Mouse (Mus musculus) testis, adult 2 months (tissue): ENCODE data around the gene B4galnt1. TPM values are rescaled to one million over a fixed set of nuclear protein-coding genes. Genes with fewer than 3 reads are reported as not detected.

Experiments
- H3K27ac ChIP-seq: fragments of 200-500 bp; 2 replicates; pipeline ENCODE4 v1.5.1; 2012; ENCODE audit warnings: low read depth, low read length; ENCODE audit not compliant: control insufficient read depth, insufficient read depth
- H3K27me3 ChIP-seq: fragments of 200-500 bp; 2 replicates; pipeline ENCODE4 v1.6.1; 2012; ENCODE audit warnings: mild to moderate bottlenecking, low read length, moderate library complexity; ENCODE audit not compliant: control insufficient read depth, insufficient read depth
- H3K36me3 ChIP-seq: fragments of 200-500 bp; 2 replicates; pipeline ENCODE4 v1.6.1; 2012; ENCODE audit warnings: mild to moderate bottlenecking, low read length; ENCODE audit not compliant: control insufficient read depth, insufficient read depth
- H3K4me1 ChIP-seq: fragments of 200-500 bp; 2 replicates; pipeline ENCODE4 v1.6.1; 2012; ENCODE audit warnings: low read length; ENCODE audit not compliant: control insufficient read depth, insufficient read depth
- H3K4me3 ChIP-seq: fragments of 200-500 bp; 2 replicates; pipeline ENCODE4 v1.5.1; 2012; ENCODE audit warnings: low read depth, mild to moderate bottlenecking, low read length, moderate library complexity, mixed read lengths; ENCODE audit not compliant: control insufficient read depth
- CTCF ChIP-seq: fragments of 200-500 bp; IDR thresholded peaks from 2 replicates; pipeline ENCODE4 v1.5.1; 2012; ENCODE audit warnings: low read depth, mild to moderate bottlenecking, inconsistent platforms, low read length, moderate library complexity; ENCODE audit not compliant: control insufficient read depth, insufficient read depth, insufficient replicate concordance
- POLR2A ChIP-seq: fragments of 200-500 bp; IDR thresholded peaks from 2 replicates; pipeline ENCODE4 v1.6.1; 2012; ENCODE audit warnings: low read depth, mild to moderate bottlenecking, inconsistent platforms, low read length, moderate library complexity; ENCODE audit not compliant: control insufficient read depth
- polyA plus RNA-seq: library from polyadenylated mRNA; depleted of rRNA; stranded (reverse); fragments of >200 nt; gene quantifications from 2 replicates; pipeline ENCODE4 v1.2.3, GENCODE M21; 2012

The B4galnt1 gene
- polyA plus RNA-seq, 1 experiment = 27.0 TPM

DNA sequence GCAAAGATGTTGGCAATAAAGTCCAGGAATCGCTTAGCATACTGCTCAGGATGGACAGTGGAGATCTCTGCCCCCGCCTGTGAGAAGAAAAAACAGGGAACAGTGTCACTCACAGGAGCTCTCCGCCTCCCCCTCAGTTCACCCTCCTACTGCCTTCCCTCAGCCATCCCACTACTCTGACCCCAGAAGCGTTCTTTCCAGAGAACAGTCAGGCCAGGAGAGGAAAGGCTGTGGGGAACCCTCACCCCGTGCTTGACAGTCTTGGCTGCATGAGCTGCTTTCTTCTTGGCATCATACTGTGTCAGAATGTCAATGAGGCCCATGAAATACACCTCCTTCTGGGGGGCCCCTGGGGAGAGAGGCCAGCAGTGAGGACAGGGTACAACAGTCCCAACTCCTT, 34.0 kb downstream of the B4galnt1 start:
- no peak overlapping the region for H3K27ac ChIP-seq
- H3K4me1 ChIP-seq = peaks cover 18% of the 10 kb centered on the region
- peaks cover 2% of the 10 kb centered on the region; the same call in 1 of the 2 replicates for H3K36me3 ChIP-seq
- H3K4me3 ChIP-seq = no peak overlapping the region
- H3K27me3 ChIP-seq = no peaks in the 10 kb centered on the region
- TF ChIP-seq POLR2A (no peak), CTCF (no peak)

DNA sequence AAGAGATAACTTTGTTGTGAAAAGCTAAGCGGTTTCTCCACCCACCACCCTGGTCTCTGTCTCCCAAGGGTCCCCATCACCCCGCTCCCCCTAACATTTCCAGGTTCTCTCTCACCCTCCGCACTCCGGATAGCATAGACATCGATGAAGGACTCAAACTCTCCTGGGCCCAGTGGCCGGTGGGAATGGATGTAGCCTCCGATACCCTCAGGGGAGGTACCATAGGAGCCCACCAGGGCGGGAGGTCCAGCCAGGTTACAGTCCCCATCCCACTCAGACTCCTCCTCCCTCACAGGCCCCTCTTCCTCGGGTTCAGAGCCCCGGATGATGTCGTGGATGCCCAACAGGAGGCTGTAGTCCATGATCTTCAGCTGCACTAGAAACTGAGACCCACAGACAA, 34.4 kb downstream of the B4galnt1 start:
- Histone ChIP-seq H3K27ac (no peak overlapping the region), H3K4me3 (no peak overlapping the region), H3K36me3 (peaks cover 2% of the 10 kb centered on the region; the same call in 1 of the 2 replicates), H3K4me1 (peaks cover 14% of the 10 kb centered on the region), H3K27me3 (no peaks in the 10 kb centered on the region)
- TF ChIP-seq CTCF = no peak
- TF ChIP-seq POLR2A = no peak

DNA sequence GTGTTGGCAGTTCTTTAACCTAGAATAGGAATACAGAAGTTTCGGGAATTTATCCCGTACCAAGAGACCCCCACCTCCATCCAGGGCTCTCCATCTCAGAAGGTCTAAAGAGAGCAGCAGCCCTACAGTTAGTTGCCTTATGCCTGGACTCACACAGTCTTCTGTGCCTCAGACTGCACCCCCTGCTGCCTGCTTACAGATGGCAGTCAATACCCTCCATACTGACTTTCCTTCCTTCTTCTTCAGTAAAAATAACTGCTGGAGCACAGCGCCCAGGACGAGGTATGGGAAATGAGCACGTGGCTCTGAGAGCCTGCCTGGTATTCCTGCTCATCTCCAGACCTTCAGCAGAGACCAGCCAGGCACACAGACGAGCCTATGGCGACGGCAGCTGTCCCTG, 35.3 kb downstream of the B4galnt1 start:
- Histone ChIP-seq H3K4me3 (no peak overlapping the region), H3K27me3 (no peaks in the 10 kb centered on the region), H3K4me1 (peaks cover 8% of the 10 kb centered on the region), H3K27ac (no peak overlapping the region), H3K36me3 (peaks cover 3% of the 10 kb centered on the region)
- no peak for TF ChIP-seq POLR2A
- no peak for TF ChIP-seq CTCF

DNA sequence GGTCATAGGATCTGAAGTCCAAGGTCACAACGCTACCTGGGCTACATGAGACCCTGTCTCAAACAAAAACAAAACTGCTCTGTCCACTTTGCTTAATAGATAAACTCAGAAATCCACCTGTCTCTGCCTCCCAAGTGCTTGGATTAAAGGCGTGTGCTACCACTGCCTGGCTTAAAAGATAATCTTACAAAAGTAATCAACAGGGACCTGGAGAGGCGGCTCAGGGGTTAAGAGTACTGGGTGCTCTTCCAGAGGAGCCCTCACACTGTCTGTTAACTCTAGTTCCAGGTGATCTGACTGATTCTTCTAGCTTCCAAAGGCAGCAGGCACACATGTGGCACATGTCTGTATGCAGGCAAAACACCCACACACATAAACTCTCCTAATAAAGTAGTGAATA, 38.1 kb downstream of the B4galnt1 start:
- Histone ChIP-seq H3K27me3 (no peaks in the 10 kb centered on the region), H3K4me3 (no peak overlapping the region), H3K4me1 (no peaks in the 10 kb centered on the region), H3K36me3 (peaks cover 3% of the 10 kb centered on the region), H3K27ac (no peak overlapping the region)
- TF ChIP-seq POLR2A (no peak), CTCF (no peak)

DNA sequence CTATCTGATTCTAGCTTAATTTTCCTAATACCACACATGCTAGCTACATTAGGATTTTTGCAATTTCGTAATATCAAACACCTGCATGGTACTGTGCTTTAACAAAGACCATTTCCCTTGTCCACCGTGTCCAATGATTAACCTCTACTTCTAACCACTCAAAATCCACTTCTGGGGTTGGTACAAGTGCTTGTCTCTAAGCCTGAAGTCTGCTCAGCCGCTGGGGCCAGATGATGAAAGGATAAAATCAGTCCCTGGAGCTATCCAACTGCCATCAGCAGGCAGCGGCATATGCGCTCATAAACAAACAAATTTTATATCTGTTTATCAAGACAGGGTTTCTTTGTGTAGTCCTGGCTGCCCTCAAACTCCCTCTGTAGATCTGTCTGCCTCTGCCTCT, 39.6 kb downstream of the B4galnt1 start:
- H3K4me1 ChIP-seq = no peaks in the 10 kb centered on the region
- H3K27me3 ChIP-seq = no peaks in the 10 kb centered on the region
- H3K36me3 ChIP-seq = peaks cover 1% of the 10 kb centered on the region; the same call in 1 of the 2 replicates
- no peak for TF ChIP-seq CTCF
- no peak for TF ChIP-seq POLR2A
- H3K27ac ChIP-seq = no peak overlapping the region
- no peak overlapping the region for H3K4me3 ChIP-seq

DNA sequence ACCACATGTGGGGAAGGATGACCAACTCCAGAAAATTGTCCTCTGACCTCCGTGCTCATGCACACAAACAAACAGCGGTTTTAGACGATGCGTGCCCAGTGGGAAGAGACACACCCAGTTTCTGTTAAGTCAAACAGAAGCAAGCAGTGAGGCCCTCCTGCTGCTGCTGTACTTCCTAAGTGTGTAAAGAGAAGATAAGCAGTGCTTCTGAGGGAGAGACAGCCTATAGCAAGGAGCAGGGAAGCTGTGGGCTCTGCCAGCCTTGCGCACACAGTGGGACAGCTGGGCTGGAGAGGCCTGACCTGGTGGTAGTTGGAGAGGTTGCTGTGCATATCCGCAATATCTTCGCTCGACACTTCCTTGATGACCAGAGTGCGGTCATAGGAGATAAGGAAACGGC, 40.3 kb downstream of the B4galnt1 start:
- H3K27me3 ChIP-seq = no peaks in the 10 kb centered on the region
- peaks cover under 1% of the 10 kb centered on the region; the same call in 1 of the 2 replicates for H3K4me1 ChIP-seq
- H3K27ac ChIP-seq = no peak overlapping the region
- no peak overlapping the region for H3K4me3 ChIP-seq
- no peak for TF ChIP-seq CTCF
- no peak for TF ChIP-seq POLR2A
- H3K36me3 ChIP-seq = peaks cover 1% of the 10 kb centered on the region; the same call in 1 of the 2 replicates

DNA sequence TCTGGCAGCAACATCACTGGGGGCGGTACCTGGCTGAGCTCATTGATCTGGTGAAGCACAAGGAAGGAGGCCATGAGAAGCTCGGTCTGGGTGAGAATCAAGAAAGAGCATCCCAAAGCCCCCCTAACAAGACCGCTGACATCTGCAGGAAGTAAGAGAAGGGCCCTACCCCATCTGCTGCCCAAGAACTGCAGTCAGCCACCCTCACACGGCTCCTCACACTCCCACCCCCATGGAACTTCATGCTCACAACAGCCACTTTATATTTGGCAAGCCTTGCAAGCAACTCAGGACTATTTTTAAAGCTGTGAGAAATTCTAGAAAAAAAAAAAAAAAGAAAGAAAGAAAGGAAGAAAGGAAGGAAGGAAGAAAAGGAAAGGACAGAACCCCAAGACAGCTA, 43.9 kb downstream of the B4galnt1 start:
- no peak overlapping the region for H3K4me3 ChIP-seq
- H3K27ac ChIP-seq = no peak overlapping the region
- TF ChIP-seq POLR2A = no peak
- TF ChIP-seq CTCF = no peak
- peaks cover 6% of the 10 kb centered on the region for H3K4me1 ChIP-seq
- H3K27me3 ChIP-seq = no peaks in the 10 kb centered on the region
- peaks cover 1% of the 10 kb centered on the region; the same call in 1 of the 2 replicates for H3K36me3 ChIP-seq

DNA sequence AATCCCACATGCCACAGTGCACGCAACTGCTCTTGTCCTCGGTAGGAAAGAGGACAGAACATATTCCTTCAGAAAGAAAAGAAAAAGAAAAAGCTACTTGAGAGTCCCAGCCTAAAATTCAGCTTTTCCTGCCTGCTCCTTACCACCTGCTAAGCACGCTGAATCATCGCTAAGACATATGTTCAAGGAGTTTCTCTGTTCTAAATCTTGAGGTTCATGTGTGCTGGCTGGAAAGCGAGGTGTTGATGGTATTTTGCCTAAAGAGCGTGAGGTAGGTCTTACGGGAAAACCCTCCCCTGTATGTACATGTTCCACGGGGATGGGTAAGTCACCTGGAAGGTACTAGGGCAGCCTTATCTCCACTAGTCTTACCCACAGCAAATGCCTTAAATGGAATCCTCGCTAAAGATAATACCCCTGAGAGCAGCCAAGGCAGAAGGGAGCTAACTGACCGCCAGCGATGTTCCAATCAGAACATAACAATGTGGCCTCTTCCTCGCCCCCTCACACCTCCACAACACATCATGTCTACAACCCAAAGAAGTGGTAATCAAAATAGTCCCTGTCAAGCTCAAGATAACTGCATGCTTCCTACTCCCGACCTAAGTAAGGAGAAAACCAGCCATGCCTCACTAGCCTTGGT, 45.0 kb downstream of the B4galnt1 start:
- H3K27me3 ChIP-seq = no peaks in the 10 kb centered on the region
- H3K27ac ChIP-seq = no peak overlapping the region
- H3K4me1 ChIP-seq = peaks cover 6% of the 10 kb centered on the region
- peaks cover under 1% of the 10 kb centered on the region; the same call in 1 of the 2 replicates for H3K36me3 ChIP-seq
- no peak overlapping the region for H3K4me3 ChIP-seq
- no peak for TF ChIP-seq POLR2A
